Mouse (Mus musculus): ENCODE data around the gene Stab1. TPM values are rescaled to one million over a fixed set of nuclear protein-coding genes. Genes with fewer than 3 reads are reported as not detected.

Gene Stab1
- polyA plus RNA-seq, 1 experiment = 41.5 TPM

GRCm38 (mm10) chr14:31132031-31132430, 36.4 kb downstream of the Stab1 start:
- no peaks in the 10 kb centered on the region for H3K27me3 ChIP-seq (replicated peaks; ENCODE audit: control insufficient read depth, insufficient read depth, low read length)
- no peak for TF ChIP-seq CTCF (conservative IDR thresholded peaks at IDR 0.05; ENCODE audit: insufficient read depth, insufficient read length, low read depth, low read length)
- no peak for TF ChIP-seq POLR2A (IDR thresholded peaks at IDR 0.05; ENCODE audit: low read depth, low read length)
- H3K27ac ChIP-seq (ENCODE audit: insufficient read depth, low read depth, low read length) = no peak overlapping the region
- WGBS = 32% methylated on average over 6 of the region's 6 CpGs
- DNase-seq = peak; percentile 44
- no peaks in the 10 kb centered on the region for H3K36me3 ChIP-seq (ENCODE audit: control insufficient read depth, insufficient read depth, low read length)
- H3K4me3 ChIP-seq (ENCODE audit: insufficient read depth, low read depth, low read length) = peak overlapping the region; percentile 78; the same call in 1 of the 2 replicates
- H3K4me1 ChIP-seq (ENCODE audit: control insufficient read depth, insufficient read depth, low read length) = peaks cover 2% of the 10 kb centered on the region; the same call in 1 of the 2 replicates

GRCm38 (mm10) chr14:31131272-31131821, 37.1 kb downstream of the Stab1 start:
- 4% methylated on average over 43 of the region's 43 CpGs for WGBS
- no peak for TF ChIP-seq POLR2A (IDR thresholded peaks at IDR 0.05; ENCODE audit: low read depth, low read length)
- no peak for TF ChIP-seq CTCF (conservative IDR thresholded peaks at IDR 0.05; ENCODE audit: insufficient read depth, insufficient read length, low read depth, low read length)
- H3K27ac ChIP-seq (ENCODE audit: insufficient read depth, low read depth, low read length) = no peak overlapping the region
- no peaks in the 10 kb centered on the region for H3K27me3 ChIP-seq (replicated peaks; ENCODE audit: control insufficient read depth, insufficient read depth, low read length)
- peak overlapping the region; percentile 78 for H3K4me3 ChIP-seq (ENCODE audit: insufficient read depth, low read depth, low read length)
- H3K36me3 ChIP-seq (ENCODE audit: control insufficient read depth, insufficient read depth, low read length) = no peaks in the 10 kb centered on the region
- no peak for DNase-seq
- peaks cover 8% of the 10 kb centered on the region; the same call in 1 of the 2 replicates for H3K4me1 ChIP-seq (ENCODE audit: control insufficient read depth, insufficient read depth, low read length)

DNA sequence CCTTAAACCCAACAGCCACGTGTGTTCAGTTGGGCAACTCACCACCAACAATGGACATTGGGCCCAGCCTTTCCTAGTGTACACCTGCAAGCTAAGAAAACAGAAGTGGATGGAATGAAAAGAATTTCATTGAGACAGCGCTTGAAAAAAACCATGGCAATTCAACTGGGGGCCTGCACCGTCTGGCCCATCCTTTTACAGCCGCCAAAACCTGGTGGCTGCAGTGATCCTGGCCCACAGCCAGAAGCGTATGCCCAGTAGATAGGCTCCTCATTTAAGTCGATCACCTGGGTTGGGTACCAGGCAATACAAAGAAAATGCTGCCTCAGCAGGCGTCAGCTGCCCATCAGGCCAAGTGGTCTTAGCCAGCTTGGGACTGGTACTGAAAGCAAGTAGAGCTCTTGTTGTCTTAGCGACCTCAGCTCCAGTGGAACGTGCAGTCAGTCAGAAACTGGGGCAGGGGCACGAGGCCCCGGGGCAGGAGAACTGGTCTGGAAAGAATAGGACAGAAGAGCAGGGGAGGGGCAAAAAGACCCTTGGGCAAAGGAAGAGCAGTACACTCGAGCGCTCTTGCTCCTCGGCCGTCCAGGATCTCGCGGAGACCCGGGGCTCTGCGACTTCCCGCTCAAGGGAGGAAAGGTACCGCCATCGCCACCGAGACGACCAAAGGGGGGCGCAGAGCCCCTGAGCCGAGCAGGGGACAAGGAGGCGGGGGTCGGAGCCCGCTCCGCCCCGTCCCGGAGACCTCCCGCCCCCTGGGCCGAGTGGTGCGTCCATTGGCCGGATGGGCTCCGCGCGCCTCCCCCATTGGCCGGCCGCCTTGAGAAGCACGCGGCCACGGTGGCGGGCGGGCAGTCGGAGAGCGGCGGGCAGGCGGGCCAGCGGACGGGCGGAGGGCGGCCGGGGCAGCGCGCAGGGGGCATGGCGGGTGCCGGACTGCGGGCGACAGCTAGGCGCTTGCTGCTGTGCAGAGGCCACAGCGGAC, 37.9 kb downstream of the Stab1 start, which contains the start of gene Nt5dc2:
Gene Nt5dc2, plus strand, starts transcription at position 818 of the 985 bp plus-strand sequence.
- Histone ChIP-seq H3K36me3 (ENCODE audit: control insufficient read depth, insufficient read depth, low read length) (no peaks in the 10 kb centered on the region), H3K27ac (ENCODE audit: insufficient read depth, low read depth, low read length) (no peak within 1 kb of the TSS), H3K4me3 (ENCODE audit: insufficient read depth, low read depth, low read length) (peak within 1 kb of the TSS; percentile 78), H3K27me3 (replicated peaks; ENCODE audit: control insufficient read depth, insufficient read depth, low read length) (no peaks in the 10 kb centered on the region), H3K4me1 (ENCODE audit: control insufficient read depth, insufficient read depth, low read length) (peaks cover 13% of the 10 kb centered on the region)
- peak; percentile 93 for DNase-seq
- no peak for TF ChIP-seq POLR2A (IDR thresholded peaks at IDR 0.05; ENCODE audit: low read depth, low read length)
- TF ChIP-seq CTCF (conservative IDR thresholded peaks at IDR 0.05; ENCODE audit: insufficient read depth, insufficient read length, low read depth, low read length) = no peak
- 4% methylated on average over 63 of the region's 63 CpGs for WGBS

DNA sequence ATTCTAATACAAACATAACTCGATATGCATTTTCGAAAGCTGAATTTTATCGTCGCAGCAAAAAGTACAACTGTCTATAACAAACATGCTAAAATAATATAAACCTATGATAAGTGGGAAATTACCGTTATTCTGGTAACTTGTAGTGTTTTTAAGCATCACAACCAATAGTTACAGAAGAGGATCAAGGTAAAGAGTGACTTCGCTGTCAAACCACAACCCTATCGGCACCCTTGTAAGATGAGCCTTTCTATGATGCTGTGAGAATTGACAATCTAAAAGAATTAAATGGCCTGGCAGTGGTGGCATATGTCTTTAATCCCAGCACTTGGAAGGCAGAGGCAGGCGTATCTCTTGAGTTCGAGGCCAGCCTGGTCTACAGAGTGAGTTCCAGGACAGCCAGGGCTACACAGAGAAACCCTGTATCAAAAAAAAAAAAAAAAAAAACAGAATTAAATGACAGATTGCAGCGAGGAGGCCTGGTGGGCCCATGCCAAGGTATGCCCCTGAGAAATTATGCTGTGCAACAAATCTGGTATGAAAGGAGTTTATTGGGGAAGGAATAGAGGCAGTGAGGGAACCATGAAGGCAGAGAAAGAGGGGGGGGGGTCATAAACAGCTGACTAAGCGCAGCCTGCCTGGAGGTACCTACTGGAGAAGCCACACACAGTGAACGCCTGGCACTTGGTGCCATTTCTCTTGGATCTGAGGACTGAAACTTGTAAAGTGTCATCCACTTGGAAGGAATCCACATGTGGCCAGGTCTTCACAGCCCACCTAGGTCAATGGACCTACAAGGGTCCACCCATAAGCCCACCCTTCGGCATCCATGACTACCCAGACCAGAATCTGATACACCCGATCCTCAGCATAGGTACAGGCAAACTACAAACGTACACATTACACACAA, 38.9 kb downstream of the Stab1 start:
- Histone ChIP-seq H3K27ac (ENCODE audit: insufficient read depth, low read depth, low read length) (peak overlapping the region; percentile 41; the same call in 1 of the 2 replicates), H3K36me3 (ENCODE audit: control insufficient read depth, insufficient read depth, low read length) (no peaks in the 10 kb centered on the region), H3K4me1 (ENCODE audit: control insufficient read depth, insufficient read depth, low read length) (peaks cover 18% of the 10 kb centered on the region), H3K27me3 (replicated peaks; ENCODE audit: control insufficient read depth, insufficient read depth, low read length) (no peaks in the 10 kb centered on the region), H3K4me3 (ENCODE audit: insufficient read depth, low read depth, low read length) (peak overlapping the region; percentile 43)
- TF ChIP-seq CTCF (conservative IDR thresholded peaks at IDR 0.05; ENCODE audit: insufficient read depth, insufficient read length, low read depth, low read length) (no peak), POLR2A (IDR thresholded peaks at IDR 0.05; ENCODE audit: low read depth, low read length) (no peak)
- WGBS = 61% methylated on average over 15 of the region's 15 CpGs
- DNase-seq = no peak

- no peaks in the 10 kb centered on the region for H3K27me3 ChIP-seq (replicated peaks; ENCODE audit: control insufficient read depth, insufficient read depth, low read length)
- under 1% methylated on average over 33 of the region's 33 CpGs for WGBS
- H3K4me3 ChIP-seq (ENCODE audit: insufficient read depth, low read depth, low read length) = peak within 1 kb of the TSS; percentile 80
- H3K4me1 ChIP-seq (ENCODE audit: control insufficient read depth, insufficient read depth, low read length) = peaks cover 18% of the 10 kb centered on the region
- DNase-seq = peak; percentile 99
- TF ChIP-seq POLR2A (IDR thresholded peaks at IDR 0.05; ENCODE audit: low read depth, low read length) = peak; percentile 93
- TF ChIP-seq CTCF (conservative IDR thresholded peaks at IDR 0.05; ENCODE audit: insufficient read depth, insufficient read length, low read depth, low read length) = peak; percentile 53
- no peaks in the 10 kb centered on the region for H3K36me3 ChIP-seq (ENCODE audit: control insufficient read depth, insufficient read depth, low read length)
- H3K27ac ChIP-seq (ENCODE audit: insufficient read depth, low read depth, low read length) = peak within 1 kb of the TSS; percentile 88
These were observed 39.6 kb downstream of the Stab1 start, which contains the start of gene Smim4 for GRCm38 (mm10) chr14:31128826-31129219. TSS of gene Smim4 (minus strand) at chr14:31128956.

DNA sequence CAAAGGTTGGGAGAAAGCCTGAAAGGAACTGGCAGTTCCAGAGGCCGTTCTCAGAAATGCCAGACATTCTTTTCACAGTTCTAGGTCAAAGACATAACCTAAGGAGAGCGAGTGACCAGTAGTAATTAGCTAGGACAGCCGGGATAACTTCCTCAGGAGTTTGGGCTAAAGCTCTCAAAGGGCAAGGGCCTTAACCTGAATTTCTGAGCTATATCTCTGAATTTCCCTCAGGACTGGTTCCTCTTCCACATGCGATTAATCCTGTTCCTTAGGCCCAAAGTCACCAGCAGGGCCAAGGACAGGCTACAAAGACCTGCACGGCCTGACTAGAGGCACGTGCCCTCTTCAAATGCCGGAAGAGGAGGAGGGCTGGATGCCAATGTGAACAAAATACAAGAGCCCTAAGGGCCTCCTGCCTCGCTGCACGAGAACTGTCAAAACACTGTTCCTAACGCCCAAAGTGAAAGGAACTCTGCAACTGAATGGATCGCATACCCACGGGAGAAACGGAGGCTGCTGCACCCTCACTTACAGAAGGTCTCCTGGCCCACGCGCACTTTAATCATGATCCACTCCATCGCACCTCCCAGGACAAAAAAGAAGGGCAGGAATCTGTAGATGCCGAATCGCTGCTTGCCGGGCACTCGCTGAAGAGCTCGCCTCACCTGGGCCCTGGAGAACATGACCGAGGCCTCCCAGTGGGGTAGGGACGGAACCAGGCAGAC, 40.2 kb downstream of the Stab1 start:
- under 1% methylated on average over 23 of the region's 23 CpGs for WGBS
- Histone ChIP-seq H3K27ac (ENCODE audit: insufficient read depth, low read depth, low read length) (peak overlapping the region; percentile 88), H3K4me3 (ENCODE audit: insufficient read depth, low read depth, low read length) (peak overlapping the region; percentile 80), H3K4me1 (ENCODE audit: control insufficient read depth, insufficient read depth, low read length) (peaks cover 18% of the 10 kb centered on the region), H3K27me3 (replicated peaks; ENCODE audit: control insufficient read depth, insufficient read depth, low read length) (no peaks in the 10 kb centered on the region), H3K36me3 (ENCODE audit: control insufficient read depth, insufficient read depth, low read length) (no peaks in the 10 kb centered on the region; the same call in 1 of the 2 replicates)
- peak; percentile 86 for DNase-seq
- TF ChIP-seq CTCF (conservative IDR thresholded peaks at IDR 0.05; ENCODE audit: insufficient read depth, insufficient read length, low read depth, low read length) (no peak), POLR2A (IDR thresholded peaks at IDR 0.05; ENCODE audit: low read depth, low read length) (peak; percentile 19)
